Mouse (Mus musculus) neural tube, embryonic 14.5 days (tissue): ENCODE measurements around the gene Cog8. TPM values are rescaled to one million over a fixed set of nuclear protein-coding genes. Genes with fewer than 3 reads are reported as not detected.

Experiments
- ATAC-seq: fragments of 200-750 bp; cut with Nextera tagmentation; 2 replicates; pipeline ENCODE4 v1.8.0; 2017; ENCODE audit warnings: low read depth, mild to moderate bottlenecking, moderate TSS enrichment, moderate library complexity
- H3K27ac ChIP-seq: fragments of 300-500 bp; sonication (generic); 2 replicates; pipeline ENCODE4 v1.5.1; 2014; ENCODE audit warnings: low read depth, mild to moderate bottlenecking, control low read depth, low read length, moderate library complexity, mixed read lengths
- H3K27me3 ChIP-seq: fragments of 300-500 bp; sonication (generic); 2 replicates; pipeline ENCODE4 v1.6.1; 2014; ENCODE audit warnings: low read length; ENCODE audit not compliant: control insufficient read depth, insufficient read depth
- H3K36me3 ChIP-seq: fragments of 300-500 bp; sonication (generic); 2 replicates; pipeline ENCODE4 v1.6.1; 2014; ENCODE audit warnings: low read length, mixed read lengths; ENCODE audit not compliant: control insufficient read depth, insufficient read depth
- H3K4me1 ChIP-seq: fragments of 300-500 bp; sonication (generic); 2 replicates; pipeline ENCODE4 v1.6.1; 2014; ENCODE audit warnings: low read length; ENCODE audit not compliant: control insufficient read depth, insufficient read depth
- H3K4me2 ChIP-seq: fragments of 300-500 bp; sonication (generic); 2 replicates; pipeline ENCODE4 v1.6.1; 2014; ENCODE audit warnings: mild to moderate bottlenecking, low read depth, low read length, control low read depth
- H3K4me3 ChIP-seq: fragments of 300-500 bp; sonication (generic); 2 replicates; pipeline ENCODE4 v1.5.1; 2014; ENCODE audit warnings: low read depth, low read length, control low read depth, mixed read lengths
- H3K9ac ChIP-seq: fragments of 300-500 bp; sonication (generic); replicated peaks from 2 replicates; pipeline ENCODE4 v1.6.1; 2014; ENCODE audit warnings: low read depth, mild to moderate bottlenecking, control low read depth, low read length, mixed read lengths
- H3K9me3 ChIP-seq: fragments of 300-500 bp; sonication (generic); 2 replicates; pipeline ENCODE4 v1.6.1; 2016; ENCODE audit warnings: low read length; ENCODE audit not compliant: control insufficient read depth
- WGBS: fragments of 180-500 bp; shearing (Covaris S2); extraction: QIAGEN DNeasy Blood & Tissue Kit; methylation state at CpG from one replicate; pipeline ENCODE4 v1.1.7; 2014; 5-methylcytosine and 5-hydroxymethylcytosine counted together
- polyA plus RNA-seq: library from polyadenylated mRNA; unstranded; fragments of >200 nt; fragmentation: Nextera tagmentation; extraction: Ambion mirVana; gene quantifications from 2 replicates; pipeline ENCODE4 v1.2.1, GENCODE M21; 2014

Cog8 gene
- polyA plus RNA-seq, 1 experiment from 2014 or later: 39.9 TPM

GRCm38 (mm10) chr8:107085358-107085757, 28.9 kb upstream of the Cog8 start:
- 96% methylated on average over 17 of the region's 17 CpGs for WGBS
- Histone ChIP-seq H3K36me3 (peaks cover 26% of the 10 kb centered on the region), H3K4me3 (no peak overlapping the region), H3K9ac (no peak overlapping the region), H3K27ac (no peak overlapping the region), H3K27me3 (no peaks in the 10 kb centered on the region), H3K4me1 (no peaks in the 10 kb centered on the region), H3K4me2 (no peak overlapping the region), H3K9me3 (no peaks in the 10 kb centered on the region)
- no peak for ATAC-seq

GRCm38 (mm10) chr8:107076239-107076888, 19.9 kb upstream of the Cog8 start:
- no peak overlapping the region for H3K27ac ChIP-seq
- no peak overlapping the region for H3K4me3 ChIP-seq
- H3K4me2 ChIP-seq: no peak overlapping the region
- H3K4me1 ChIP-seq: no peaks in the 10 kb centered on the region
- H3K27me3 ChIP-seq: no peaks in the 10 kb centered on the region
- no peak overlapping the region for H3K9ac ChIP-seq
- H3K9me3 ChIP-seq: no peaks in the 10 kb centered on the region
- 94% methylated on average over 7 of the region's 7 CpGs for WGBS
- H3K36me3 ChIP-seq: peaks cover 53% of the 10 kb centered on the region
- no peak for ATAC-seq

- Histone ChIP-seq H3K36me3 (peaks cover 39% of the 10 kb centered on the region), H3K4me1 (no peaks in the 10 kb centered on the region), H3K9me3 (no peaks in the 10 kb centered on the region), H3K27me3 (no peaks in the 10 kb centered on the region), H3K4me2 (no peak overlapping the region), H3K4me3 (no peak overlapping the region), H3K9ac (no peak overlapping the region), H3K27ac (no peak overlapping the region)
- ATAC-seq: no peak
- 91% methylated on average over 1 of the region's 1 CpGs for WGBS
These were observed 17.6 kb upstream of the Cog8 start for GRCm38 (mm10) chr8:107074128-107074527.

GRCm38 (mm10) chr8:107073706-107074105, 17.2 kb upstream of the Cog8 start:
- H3K36me3 ChIP-seq: peaks cover 37% of the 10 kb centered on the region
- H3K27me3 ChIP-seq: no peaks in the 10 kb centered on the region
- no peak overlapping the region for H3K9ac ChIP-seq
- no peaks in the 10 kb centered on the region for H3K9me3 ChIP-seq
- ATAC-seq: no peak
- no peak overlapping the region for H3K27ac ChIP-seq
- H3K4me2 ChIP-seq: no peak overlapping the region
- no peak overlapping the region for H3K4me3 ChIP-seq
- 86% methylated on average over 4 of the region's 4 CpGs for WGBS
- no peaks in the 10 kb centered on the region for H3K4me1 ChIP-seq

GRCm38 (mm10) chr8:107065511-107066496, 9.3 kb upstream of the Cog8 start, which contains the start of gene Tmed6:
Tmed6 (minus strand) TSS chr8:107065644.
- no peak within 1 kb of the TSS for H3K27ac ChIP-seq
- no peaks in the 10 kb centered on the region for H3K9me3 ChIP-seq
- ATAC-seq: no peak
- 61% methylated on average over 17 of the region's 17 CpGs for WGBS
- no peaks in the 10 kb centered on the region for H3K27me3 ChIP-seq
- H3K36me3 ChIP-seq: 0 out of 2 replicates have a peak, but pooled peaks cover 6% of the 10 kb centered on the region
- no peak within 1 kb of the TSS for H3K4me2 ChIP-seq
- no peak within 1 kb of the TSS for H3K9ac ChIP-seq
- no peaks in the 10 kb centered on the region for H3K4me1 ChIP-seq
- no peak within 1 kb of the TSS for H3K4me3 ChIP-seq

GRCm38 (mm10) chr8:107062613-107063012, 6.1 kb upstream of the Cog8 start:
- Histone ChIP-seq H3K4me1 (peaks cover 5% of the 10 kb centered on the region), H3K9me3 (no peaks in the 10 kb centered on the region), H3K36me3 (peaks cover 15% of the 10 kb centered on the region), H3K4me2 (no peak overlapping the region), H3K9ac (no peak overlapping the region), H3K27ac (no peak overlapping the region), H3K27me3 (no peaks in the 10 kb centered on the region), H3K4me3 (no peak overlapping the region)
- WGBS: 95% methylated on average over 1 of the region's 1 CpGs
- ATAC-seq: no peak

GRCm38 (mm10) chr8:107056973-107057369, 482 bp upstream of the Cog8 start:
- peaks cover 25% of the 10 kb centered on the region for H3K36me3 ChIP-seq
- peak; percentile 76 for ATAC-seq
- H3K9me3 ChIP-seq: no peaks in the 10 kb centered on the region
- peak overlapping the region; percentile 97 for H3K4me3 ChIP-seq
- no peak overlapping the region for H3K27ac ChIP-seq
- H3K4me2 ChIP-seq: peak overlapping the region; percentile 98
- 0 out of 2 replicates have a peak, but pooled peaks cover 3% of the 10 kb centered on the region for H3K27me3 ChIP-seq
- H3K9ac ChIP-seq: peak overlapping the region; percentile 62
- H3K4me1 ChIP-seq: peaks cover 15% of the 10 kb centered on the region
- 1% methylated on average over 33 of the region's 33 CpGs for WGBS

- no peak overlapping the region for H3K9ac ChIP-seq
- no peak overlapping the region for H3K4me3 ChIP-seq
- peaks cover 6% of the 10 kb centered on the region; the same call in 1 of the 2 replicates for H3K4me1 ChIP-seq
- no peaks in the 10 kb centered on the region for H3K9me3 ChIP-seq
- 97% methylated on average over 8 of the region's 8 CpGs for WGBS
- H3K27ac ChIP-seq: no peak overlapping the region
- no peak for ATAC-seq
- H3K27me3 ChIP-seq: peaks cover 3% of the 10 kb centered on the region; the same call in 1 of the 2 replicates
- H3K36me3 ChIP-seq: peaks cover 30% of the 10 kb centered on the region
- no peak overlapping the region for H3K4me2 ChIP-seq
These were observed 4.4 kb downstream of the Cog8 start for GRCm38 (mm10) chr8:107052046-107052445.

GRCm38 (mm10) chr8:107049480-107049879, 7.0 kb downstream of the Cog8 start:
- Histone ChIP-seq H3K36me3 (peaks cover 55% of the 10 kb centered on the region), H3K9me3 (no peaks in the 10 kb centered on the region), H3K4me2 (0 out of 2 replicates have a peak overlapping the region, but pooled peaks have one; percentile 93), H3K27ac (no peak overlapping the region), H3K4me1 (0 out of 2 replicates have a peak, but pooled peaks cover 2% of the 10 kb centered on the region), H3K9ac (no peak overlapping the region), H3K4me3 (no peak overlapping the region), H3K27me3 (no peaks in the 10 kb centered on the region; the same call in 1 of the 2 replicates)
- 96% methylated on average over 4 of the region's 4 CpGs for WGBS
- no peak for ATAC-seq
